Mouse (Mus musculus) C2C12 (cell line): ENCODE measurements around the gene Pcgf3.

Source experiments
- CTCF ChIP-seq: IDR thresholded peaks from one replicate; pipeline ENCODE4 v1.5.1; 2011; ENCODE audit not compliant: control insufficient read depth, insufficient read depth, insufficient read length
- MAX ChIP-seq: IDR thresholded peaks from one replicate; pipeline ENCODE4 v1.6.1; 2011; ENCODE audit warnings: mild to moderate bottlenecking, control low read depth
- USF1 ChIP-seq: IDR thresholded peaks from one replicate; pipeline ENCODE4 v1.6.1; 2011; ENCODE audit warnings: low read depth, mild to moderate bottlenecking, control low read depth, moderate library complexity

- no peak for TF ChIP-seq CTCF
- no peak for TF ChIP-seq USF1
- TF ChIP-seq MAX, result no peak
These were observed 57.3 kb downstream of the Pcgf3 start for GRCm38 (mm10) chr5:108518106-108518885.
